Comparison of ENCODE assay signal across 8 mouse cellular contexts in the genomic region with DNA sequence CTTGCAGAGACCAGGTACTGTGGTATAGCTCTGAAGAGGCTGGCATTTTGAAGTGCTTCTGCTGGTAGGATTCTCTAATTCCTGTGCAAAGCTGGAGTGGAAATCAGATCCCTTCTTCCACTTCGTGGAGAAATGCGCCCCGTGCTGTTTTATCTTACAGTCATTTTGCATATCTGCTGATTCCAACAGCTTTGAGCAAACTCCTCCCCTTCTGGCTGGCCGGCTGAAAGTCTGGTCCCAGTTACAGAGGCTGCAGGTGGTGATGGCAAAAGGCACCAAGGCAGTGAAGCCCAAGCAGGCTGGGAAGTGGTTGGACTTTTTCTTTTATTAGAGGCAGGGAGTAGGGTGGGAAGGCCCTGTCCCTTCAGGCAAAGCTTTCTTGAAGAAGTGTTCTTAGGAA.
A peak's percentile ranks its signal among the peaks of the same experiment; 100 is the strongest.
DNase-seq lines count a peak whose midpoint lies in the region; ATAC-seq lines count a peak whose summit lies in the region.

No protein-coding gene starts in this region.

- ATAC-seq in midbrain, embryonic 12.5 days (ENCODE audit: low FRiP score, low read depth) = no peak
- ATAC-seq in midbrain, embryonic 13.5 days = no peak
- no peak for ATAC-seq in forebrain, embryonic 14.5 days
- peak; percentile 34; the same call in 1 of the 2 replicates for ATAC-seq in hindbrain, embryonic 16.5 days
- ATAC-seq in liver, embryonic 13.5 days (ENCODE audit: low read depth) = peak; percentile 30; the same call in 1 of the 2 replicates
- ATAC-seq in erythroid progenitor cell, adult 5-6 weeks (replicated peaks; ENCODE audit: low FRiP score, poor library complexity, severe bottlenecking) = no peak

- 5% methylated on average over 4 of the region's 4 CpGs for WGBS in midbrain, embryonic 12.5 days
- 10% methylated on average over 4 of the region's 4 CpGs for WGBS in midbrain, embryonic 13.5 days
- WGBS in forebrain, embryonic 14.5 days = 4% methylated on average over 4 of the region's 4 CpGs
- WGBS in hindbrain, embryonic 16.5 days = 7% methylated on average over 4 of the region's 4 CpGs
- 2% methylated on average over 4 of the region's 4 CpGs for WGBS in liver, embryonic 13.5 days (ENCODE audit: insufficient replicate concordance)

- H3K4me3 ChIP-seq in midbrain, embryonic 12.5 days = no peak overlapping the region
- H3K4me3 ChIP-seq in midbrain, embryonic 13.5 days (replicated peaks) = no peak overlapping the region
- peak overlapping the region; percentile 20; the same call in 1 of the 2 replicates for H3K4me3 ChIP-seq in brown adipose tissue, adult 24 weeks (ENCODE audit: insufficient read depth, low read depth, low read length)
- H3K4me3 ChIP-seq in forebrain, embryonic 14.5 days (ENCODE audit: low read depth, low read length) = no peak overlapping the region
- H3K4me3 ChIP-seq in hindbrain, embryonic 16.5 days (ENCODE audit: low read length) = no peak overlapping the region
- peak overlapping the region; percentile 67; the same call in 1 of the 2 replicates for H3K4me3 ChIP-seq in liver, embryonic 13.5 days (replicated peaks)

- peaks cover 23% of the 10 kb centered on the region for H3K27me3 ChIP-seq in midbrain, embryonic 12.5 days
- peaks cover 18% of the 10 kb centered on the region; the same call in 1 of the 2 replicates for H3K27me3 ChIP-seq in midbrain, embryonic 13.5 days
- 0 out of 2 replicates have a peak, but pooled peaks cover 2% of the 10 kb centered on the region for H3K27me3 ChIP-seq in forebrain, embryonic 14.5 days (replicated peaks; ENCODE audit: control insufficient read depth, insufficient read depth, low read length)
- no peaks in the 10 kb centered on the region for H3K27me3 ChIP-seq in hindbrain, embryonic 16.5 days (replicated peaks; ENCODE audit: control insufficient read depth, insufficient read depth, low read length)
- no peaks in the 10 kb centered on the region for H3K27me3 ChIP-seq in liver, embryonic 13.5 days

- DNase-seq in forebrain, embryonic 14.5 days (ENCODE audit: low spot score) = peak; percentile 61
- peak; percentile 40 for DNase-seq in liver, embryonic 13.5 days
- DNase-seq in spleen, postnatal 10 days (ENCODE audit: low spot score in 2 of 2) = peak; percentile 35 to 48

- no peak overlapping the region for H3K27ac ChIP-seq in midbrain, embryonic 12.5 days (replicated peaks)
- H3K27ac ChIP-seq in midbrain, embryonic 13.5 days = no peak overlapping the region; the same call in 1 of the 2 replicates
- peak overlapping the region; percentile 68 for H3K27ac ChIP-seq in brown adipose tissue, adult 24 weeks (replicated peaks; ENCODE audit: low read depth, low read length)
- H3K27ac ChIP-seq in forebrain, embryonic 14.5 days (ENCODE audit: low read depth, low read length) = no peak overlapping the region
- peak overlapping the region; percentile 29; the same call in 1 of the 2 replicates for H3K27ac ChIP-seq in hindbrain, embryonic 16.5 days (ENCODE audit: low read depth, low read length)
- H3K27ac ChIP-seq in liver, embryonic 13.5 days = peak overlapping the region; percentile 83

- H3K4me1 ChIP-seq in midbrain, embryonic 12.5 days = peaks cover 44% of the 10 kb centered on the region
- H3K4me1 ChIP-seq in midbrain, embryonic 13.5 days (replicated peaks) = peaks cover 43% of the 10 kb centered on the region
- H3K4me1 ChIP-seq in brown adipose tissue, adult 24 weeks (ENCODE audit: control insufficient read depth, insufficient read depth, insufficient read length, low read length) = peaks cover 19% of the 10 kb centered on the region
- peaks cover 26% of the 10 kb centered on the region; the same call in 1 of the 2 replicates for H3K4me1 ChIP-seq in forebrain, embryonic 14.5 days (ENCODE audit: control insufficient read depth, insufficient read depth, low read length)
- peaks cover 21% of the 10 kb centered on the region for H3K4me1 ChIP-seq in hindbrain, embryonic 16.5 days (ENCODE audit: control insufficient read depth, insufficient read depth, low read depth, low read length)
- H3K4me1 ChIP-seq in liver, embryonic 13.5 days (replicated peaks) = peaks cover 72% of the 10 kb centered on the region

- no peaks in the 10 kb centered on the region for H3K9me3 ChIP-seq in midbrain, embryonic 12.5 days
- H3K9me3 ChIP-seq in midbrain, embryonic 13.5 days = no peaks in the 10 kb centered on the region
- no peaks in the 10 kb centered on the region for H3K9me3 ChIP-seq in forebrain, embryonic 14.5 days (replicated peaks; ENCODE audit: control insufficient read depth, low read length)
- H3K9me3 ChIP-seq in hindbrain, embryonic 16.5 days (ENCODE audit: control insufficient read depth, low read length) = no peaks in the 10 kb centered on the region
- no peaks in the 10 kb centered on the region for H3K9me3 ChIP-seq in liver, embryonic 13.5 days (replicated peaks)

- 0 out of 2 replicates have a peak overlapping the region, but pooled peaks have one; percentile 3 for H3K4me2 ChIP-seq in midbrain, embryonic 12.5 days (replicated peaks)
- H3K4me2 ChIP-seq in midbrain, embryonic 13.5 days (replicated peaks) = no peak overlapping the region
- H3K4me2 ChIP-seq in forebrain, embryonic 14.5 days (ENCODE audit: low read length) = no peak overlapping the region
- peak overlapping the region; percentile 23 for H3K4me2 ChIP-seq in hindbrain, embryonic 16.5 days (ENCODE audit: low read length)
- peak overlapping the region; percentile 76 for H3K4me2 ChIP-seq in liver, embryonic 13.5 days

- no peaks in the 10 kb centered on the region for H3K36me3 ChIP-seq in midbrain, embryonic 12.5 days
- H3K36me3 ChIP-seq in midbrain, embryonic 13.5 days = no peaks in the 10 kb centered on the region
- no peaks in the 10 kb centered on the region for H3K36me3 ChIP-seq in forebrain, embryonic 14.5 days (ENCODE audit: control insufficient read depth, insufficient read depth, low read length)
- H3K36me3 ChIP-seq in hindbrain, embryonic 16.5 days (ENCODE audit: control insufficient read depth, insufficient read depth, low read length) = no peaks in the 10 kb centered on the region
- H3K36me3 ChIP-seq in liver, embryonic 13.5 days = no peaks in the 10 kb centered on the region

- H3K9ac ChIP-seq in midbrain, embryonic 12.5 days (replicated peaks) = no peak overlapping the region
- H3K9ac ChIP-seq in midbrain, embryonic 13.5 days (replicated peaks) = no peak overlapping the region
- H3K9ac ChIP-seq in forebrain, embryonic 14.5 days (ENCODE audit: low read length) = no peak overlapping the region
- no peak overlapping the region for H3K9ac ChIP-seq in hindbrain, embryonic 16.5 days (ENCODE audit: low read depth, low read length)
- no peak overlapping the region for H3K9ac ChIP-seq in liver, embryonic 13.5 days

Comparison
In these comparisons a context has a peak if more than half of its experiments do, and no peak if none do; other contexts are left out.
1. H3K4me2 ChIP-seq: peak in midbrain, embryonic 12.5 days (single experiment), hindbrain, embryonic 16.5 days (single experiment) and liver, embryonic 13.5 days (single experiment); none in midbrain, embryonic 13.5 days (single experiment) and forebrain, embryonic 14.5 days (single experiment).
2. ATAC-seq: peak in hindbrain, embryonic 16.5 days (single experiment) and liver, embryonic 13.5 days (single experiment); none in midbrain, embryonic 12.5 days (single experiment), midbrain, embryonic 13.5 days (single experiment), forebrain, embryonic 14.5 days (single experiment) and erythroid progenitor cell, adult 5-6 weeks (single experiment).
3. H3K27ac ChIP-seq: peak in brown adipose tissue, adult 24 weeks (single experiment), hindbrain, embryonic 16.5 days (single experiment) and liver, embryonic 13.5 days (single experiment); none in midbrain, embryonic 12.5 days (single experiment), midbrain, embryonic 13.5 days (single experiment) and forebrain, embryonic 14.5 days (single experiment).
4. H3K4me3 ChIP-seq: peak in brown adipose tissue, adult 24 weeks (single experiment) and liver, embryonic 13.5 days (single experiment); none in midbrain, embryonic 12.5 days (single experiment), midbrain, embryonic 13.5 days (single experiment), forebrain, embryonic 14.5 days (single experiment) and hindbrain, embryonic 16.5 days (single experiment).
5. Peak in every context shown above with its lines, with median percentiles within 50 percentile points of each other: DNase-seq.